Mouse (Mus musculus) MEL (cell line): ENCODE measurements at regions not wholly inside any gene's neighbourhood (a gene's known extent, or its start where the extent isn't known, plus 50 kb on each side); places are given as distances from the start of the nearest gene placed in this dataset.

Experiments
- DNase-seq: peaks from one replicate; pipeline ENCODE4 v3.0.0; 2011; ENCODE audit warnings: low read depth, low spot score
- H3K27ac ChIP-seq: 2 replicates; pipeline ENCODE4 v1.5.1; 2012; ENCODE audit warnings: low read depth, mild to moderate bottlenecking, control low read depth, low read length, moderate library complexity; ENCODE audit not compliant: control insufficient read depth
- H3K27me3 ChIP-seq, 2 experiments: fragments of 150-350 bp in 1 of 2; sonication (generic) in 1 of 2; 2 replicates each; pipeline ENCODE4 v1.6.1; 2012; ENCODE audit warnings: low read length in 2 of 2, mild to moderate bottlenecking in 2 of 2, improper control_type of control experiment in 1 of 2, moderate library complexity in 1 of 2; ENCODE audit not compliant: insufficient read depth in 2 of 2, control insufficient read depth in 1 of 2
- H3K36me3 ChIP-seq, 2 experiments: 2 replicates each; pipeline ENCODE4 v1.6.1; 2012 to 2014; ENCODE audit warnings: low read length in 2 of 2, improper control_type of control experiment in 1 of 2, inconsistent platforms in 1 of 2, mild to moderate bottlenecking in 1 of 2; ENCODE audit not compliant: insufficient read depth in 2 of 2, control insufficient read depth in 1 of 2
- H3K4me1 ChIP-seq, 2 experiments: fragments of 150-350 bp in 1 of 2; sonication (generic) in 1 of 2; 2 replicates each; pipeline ENCODE4 v1.6.1; 2012; ENCODE audit warnings: low read length in 2 of 2, improper control_type of control experiment in 1 of 2, mild to moderate bottlenecking in 1 of 2; ENCODE audit not compliant: insufficient read depth in 2 of 2, control insufficient read depth in 1 of 2
- H3K4me3 ChIP-seq, 2 experiments: fragments of 150-350 bp in 1 of 2; sonication (generic) in 1 of 2; 2 replicates each; pipeline ENCODE4 v1.5.1; 2012; ENCODE audit warnings: low read depth in 2 of 2, low read length in 2 of 2, mild to moderate bottlenecking in 2 of 2, moderate library complexity in 2 of 2, control low read depth in 1 of 2, improper control_type of control experiment in 1 of 2; ENCODE audit not compliant: control insufficient read depth in 1 of 2, insufficient read depth in 1 of 2
- H3K79me2 ChIP-seq: 2 replicates; pipeline ENCODE4 v1.6.1; 2012; ENCODE audit warnings: mild to moderate bottlenecking, low read length, moderate library complexity; ENCODE audit not compliant: control insufficient read depth, poor library complexity, insufficient read depth
- H3K9ac ChIP-seq: 2 replicates; pipeline ENCODE4 v1.6.1; 2012; ENCODE audit warnings: low read depth, mild to moderate bottlenecking, control low read depth, low read length, moderate library complexity; ENCODE audit not compliant: control insufficient read depth, poor library complexity, severe bottlenecking
- H3K9me3 ChIP-seq: fragments of 150-350 bp; sonication (generic); replicated peaks from 2 replicates; pipeline ENCODE4 v1.6.1; 2012; ENCODE audit warnings: mild to moderate bottlenecking, low read length, improper control_type of control experiment, moderate library complexity; ENCODE audit not compliant: insufficient read depth
- CHD1 ChIP-seq: IDR thresholded peaks from 2 replicates; pipeline ENCODE4 v1.6.1; 2012; ENCODE audit warnings: low read depth, mild to moderate bottlenecking, inconsistent platforms, low read length, improper control_type of control experiment
- CHD2 ChIP-seq: IDR thresholded peaks from 2 replicates; pipeline ENCODE4 v1.6.1; 2011; ENCODE audit warnings: low read length, improper control_type of control experiment
- CTCF ChIP-seq, 3 experiments: IDR thresholded peaks in 2 of 3; conservative IDR thresholded peaks in 1 of 3; 2 replicates each; pipeline ENCODE4 v1.5.1; 2011 to 2012; ENCODE audit warnings: low read length in 3 of 3, low read depth in 2 of 3, mild to moderate bottlenecking in 2 of 3, improper control_type of control experiment in 1 of 3, inconsistent platforms in 1 of 3, mixed read lengths in 1 of 3, moderate library complexity in 1 of 3; ENCODE audit not compliant: control insufficient read depth in 1 of 3, insufficient read depth in 1 of 3, poor library complexity in 1 of 3, severe bottlenecking in 1 of 3
- E2F4 ChIP-seq: IDR thresholded peaks from 2 replicates; pipeline ENCODE4 v1.6.1; 2011; ENCODE audit warnings: low read depth, low read length, improper control_type of control experiment, borderline replicate concordance
- ELF1 ChIP-seq: IDR thresholded peaks from 2 replicates; pipeline ENCODE4 v1.6.1; 2014; ENCODE audit warnings: low read depth, mild to moderate bottlenecking, inconsistent platforms, low read length, improper control_type of control experiment, moderate library complexity
- EP300 ChIP-seq, 2 experiments: IDR thresholded peaks; 2 replicates each; pipeline ENCODE4 v1.6.1; 2011; ENCODE audit warnings: improper control_type of control experiment in 2 of 2, low read length in 2 of 2, low read depth in 1 of 2, mild to moderate bottlenecking in 1 of 2
- GATA1 ChIP-seq: IDR thresholded peaks from 2 replicates; pipeline ENCODE4 v1.6.1; 2011; ENCODE audit warnings: low read depth, low read length, improper control_type of control experiment
- HCFC1 ChIP-seq: IDR thresholded peaks from 2 replicates; pipeline ENCODE4 v1.6.1; 2012; ENCODE audit warnings: low read depth, mild to moderate bottlenecking, inconsistent platforms, low read length, improper control_type of control experiment, moderate library complexity
- KAT2A ChIP-seq: conservative IDR thresholded peaks from 2 replicates; pipeline ENCODE4 v1.6.1; 2012; ENCODE audit warnings: low read depth, low read length, improper control_type of control experiment, inconsistent platforms
- MAX ChIP-seq: IDR thresholded peaks from 2 replicates; pipeline ENCODE4 v1.6.1; 2011; ENCODE audit warnings: low read length, improper control_type of control experiment
- MAZ ChIP-seq: IDR thresholded peaks from 2 replicates; pipeline ENCODE4 v1.6.1; 2012; ENCODE audit warnings: low read depth, mild to moderate bottlenecking, inconsistent platforms, low read length, improper control_type of control experiment
- MXI1 ChIP-seq: IDR thresholded peaks from 2 replicates; pipeline ENCODE4 v1.6.1; 2011; ENCODE audit warnings: mild to moderate bottlenecking, low read depth, low read length, improper control_type of control experiment
- POLR2A ChIP-seq, 2 experiments: IDR thresholded peaks; 2 replicates each; pipeline ENCODE4 v1.6.1; 2011 to 2012; ENCODE audit warnings: low read length in 2 of 2, mild to moderate bottlenecking in 2 of 2, control low read depth in 1 of 2, improper control_type of control experiment in 1 of 2, low read depth in 1 of 2, moderate library complexity in 1 of 2; ENCODE audit not compliant: control insufficient read depth in 1 of 2, insufficient read depth in 1 of 2, poor library complexity in 1 of 2
- POLR2AphosphoS2 ChIP-seq: IDR thresholded peaks from 2 replicates; pipeline ENCODE4 v1.6.1; 2011; ENCODE audit warnings: low read length, improper control_type of control experiment
- POLR2AphosphoS5 ChIP-seq: IDR thresholded peaks from 2 replicates; pipeline ENCODE4 v1.6.1; 2012; ENCODE audit warnings: low read depth, borderline replicate concordance, mild to moderate bottlenecking, inconsistent platforms, low read length, moderate library complexity, mixed read lengths
- SMC3 ChIP-seq: IDR thresholded peaks from 2 replicates; pipeline ENCODE4 v1.6.1; 2011; ENCODE audit warnings: low read depth, low read length, improper control_type of control experiment
- TBP ChIP-seq: IDR thresholded peaks from 2 replicates; pipeline ENCODE4 v1.8.0; 2011; ENCODE audit warnings: low read depth, low read length, improper control_type of control experiment
- UBTF ChIP-seq: IDR thresholded peaks from 2 replicates; pipeline ENCODE4 v1.6.1; 2012; ENCODE audit warnings: low read depth, mild to moderate bottlenecking, inconsistent platforms, low read length, improper control_type of control experiment, moderate library complexity, borderline replicate concordance; ENCODE audit not compliant: insufficient read depth
- USF2 ChIP-seq, 2 experiments: IDR thresholded peaks; 2 replicates each; pipeline ENCODE4 v1.6.1; 2011 to 2012; ENCODE audit warnings: improper control_type of control experiment in 2 of 2, low read length in 2 of 2, borderline replicate concordance in 1 of 2, inconsistent platforms in 1 of 2, low read depth in 1 of 2, mild to moderate bottlenecking in 1 of 2; ENCODE audit not compliant: insufficient read depth in 1 of 2
- ZC3H11A ChIP-seq: IDR thresholded peaks from 2 replicates; pipeline ENCODE4 v1.6.1; 2012; ENCODE audit warnings: low read depth, mild to moderate bottlenecking, inconsistent platforms, low read length, improper control_type of control experiment
- ZKSCAN1 ChIP-seq: IDR thresholded peaks from 2 replicates; pipeline ENCODE4 v1.6.1; 2012; ENCODE audit warnings: low read depth, mild to moderate bottlenecking, inconsistent platforms, low read length, improper control_type of control experiment, moderate library complexity
- ZMIZ1 ChIP-seq: IDR thresholded peaks from 2 replicates; pipeline ENCODE4 v1.6.1; 2012; ENCODE audit warnings: low read depth, mild to moderate bottlenecking, inconsistent platforms, low read length, improper control_type of control experiment, moderate library complexity
- ZNF384 ChIP-seq: IDR thresholded peaks from 2 replicates; pipeline ENCODE4 v1.6.1; 2012; ENCODE audit warnings: low read depth, mild to moderate bottlenecking, inconsistent platforms, low read length, improper control_type of control experiment

DNA sequence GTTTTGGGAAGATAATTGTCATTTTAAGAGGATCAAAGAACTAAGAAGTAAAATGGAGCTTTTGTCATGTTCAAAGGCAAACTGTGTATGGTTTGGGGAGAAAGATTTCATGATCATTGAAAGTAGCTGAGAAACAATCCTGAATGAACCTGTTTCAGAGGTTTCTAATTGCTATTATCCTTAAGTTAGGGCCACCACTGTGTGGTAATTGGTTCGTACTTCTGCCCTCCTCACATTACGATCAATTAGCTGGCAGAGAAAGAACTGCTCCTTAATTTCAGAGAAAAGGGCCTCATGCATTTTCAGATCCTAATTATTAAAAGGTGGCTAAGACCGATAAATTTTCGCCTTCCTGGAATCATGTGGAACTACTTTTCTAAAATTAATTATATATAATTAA is 208.6 kb downstream of the Etv1 start:
- no peak for DNase-seq
- TF ChIP-seq POLR2A (IDR thresholded peaks at IDR 0.05; ENCODE audit: control insufficient read depth in 1 of 2, insufficient read depth in 1 of 2, low read depth in 1 of 2, low read length in 2 of 2, poor library complexity in 1 of 2) = no peak
- no peak for TF ChIP-seq EP300 (IDR thresholded peaks at IDR 0.05; ENCODE audit: low read depth in 1 of 2, low read length in 2 of 2)
- TF ChIP-seq CHD2 = no peak
- TF ChIP-seq TBP = no peak
- no peak for TF ChIP-seq UBTF
- TF ChIP-seq MAZ = no peak
- TF ChIP-seq SMC3 = no peak
- TF ChIP-seq ZKSCAN1 = no peak
- no peak for TF ChIP-seq ZNF384
- no peak for TF ChIP-seq KAT2A
- no peak overlapping the region for H3K4me3 ChIP-seq

DNA sequence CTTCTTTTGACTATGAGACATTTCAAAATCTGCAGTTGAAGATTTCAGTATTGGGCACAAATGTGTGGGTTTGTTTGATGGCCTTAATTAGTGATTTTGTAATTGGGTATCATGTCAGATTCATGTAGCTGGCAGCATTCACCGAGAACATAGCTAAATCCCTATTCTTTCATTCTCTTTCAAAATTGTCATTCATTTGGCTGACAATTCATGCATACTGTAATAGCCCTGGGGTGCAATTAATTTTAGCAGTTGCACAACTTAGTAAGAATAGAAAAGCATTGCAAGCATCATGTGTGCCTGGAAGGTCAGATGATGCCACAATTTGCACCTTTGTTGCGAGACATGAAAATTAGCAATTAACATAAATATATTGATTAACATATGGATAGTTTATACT is 248.0 kb downstream of the Etv1 start:
- H3K79me2 ChIP-seq = no peaks in the 10 kb centered on the region
- no peaks in the 10 kb centered on the region for H3K27me3 ChIP-seq
- TF ChIP-seq CTCF (IDR thresholded peaks at IDR 0.05 in 2 of 3, conservative IDR thresholded peaks at IDR 0.05 in 1 of 3; ENCODE audit: control insufficient read depth in 1 of 3, insufficient read depth in 1 of 3, low read depth in 2 of 3, low read length in 3 of 3, poor library complexity in 1 of 3, severe bottlenecking in 1 of 3) (no peak), TBP (no peak), ZC3H11A (no peak), POLR2AphosphoS5 (no peak), POLR2A (IDR thresholded peaks at IDR 0.05; ENCODE audit: control insufficient read depth in 1 of 2, insufficient read depth in 1 of 2, low read depth in 1 of 2, low read length in 2 of 2, poor library complexity in 1 of 2) (no peak), MAZ (no peak), ELF1 (no peak), CHD1 (no peak), HCFC1 (no peak), SMC3 (no peak), ZMIZ1 (no peak), E2F4 (no peak), CHD2 (no peak), POLR2AphosphoS2 (no peak), USF2 (IDR thresholded peaks at IDR 0.05; ENCODE audit: borderline replicate concordance in 1 of 2, insufficient read depth in 1 of 2, low read depth in 1 of 2, low read length in 2 of 2) (no peak), MAX (no peak), GATA1 (no peak), MXI1 (no peak)
- TF ChIP-seq, all 39 proteins: peak for 0
- Histone ChIP-seq H3K4me1 (no peaks in the 10 kb centered on the region), H3K27ac (no peak overlapping the region), H3K9me3 (no peaks in the 10 kb centered on the region), H3K36me3 (no peaks in the 10 kb centered on the region), H3K9ac (no peak overlapping the region), H3K4me3 (no peak overlapping the region)
- no peak for DNase-seq

More for the DNA sequence above, 208.6 kb downstream of the Etv1 start:
- no peaks in the 10 kb centered on the region for H3K9me3 ChIP-seq
- H3K4me1 ChIP-seq = no peaks in the 10 kb centered on the region
- H3K79me2 ChIP-seq = no peaks in the 10 kb centered on the region
- no peak overlapping the region for H3K9ac ChIP-seq
- no peaks in the 10 kb centered on the region for H3K27me3 ChIP-seq
- no peaks in the 10 kb centered on the region for H3K36me3 ChIP-seq
- H3K27ac ChIP-seq = no peak overlapping the region
